8 mouse cellular contexts compared by ENCODE assay signal in the genomic region with DNA sequence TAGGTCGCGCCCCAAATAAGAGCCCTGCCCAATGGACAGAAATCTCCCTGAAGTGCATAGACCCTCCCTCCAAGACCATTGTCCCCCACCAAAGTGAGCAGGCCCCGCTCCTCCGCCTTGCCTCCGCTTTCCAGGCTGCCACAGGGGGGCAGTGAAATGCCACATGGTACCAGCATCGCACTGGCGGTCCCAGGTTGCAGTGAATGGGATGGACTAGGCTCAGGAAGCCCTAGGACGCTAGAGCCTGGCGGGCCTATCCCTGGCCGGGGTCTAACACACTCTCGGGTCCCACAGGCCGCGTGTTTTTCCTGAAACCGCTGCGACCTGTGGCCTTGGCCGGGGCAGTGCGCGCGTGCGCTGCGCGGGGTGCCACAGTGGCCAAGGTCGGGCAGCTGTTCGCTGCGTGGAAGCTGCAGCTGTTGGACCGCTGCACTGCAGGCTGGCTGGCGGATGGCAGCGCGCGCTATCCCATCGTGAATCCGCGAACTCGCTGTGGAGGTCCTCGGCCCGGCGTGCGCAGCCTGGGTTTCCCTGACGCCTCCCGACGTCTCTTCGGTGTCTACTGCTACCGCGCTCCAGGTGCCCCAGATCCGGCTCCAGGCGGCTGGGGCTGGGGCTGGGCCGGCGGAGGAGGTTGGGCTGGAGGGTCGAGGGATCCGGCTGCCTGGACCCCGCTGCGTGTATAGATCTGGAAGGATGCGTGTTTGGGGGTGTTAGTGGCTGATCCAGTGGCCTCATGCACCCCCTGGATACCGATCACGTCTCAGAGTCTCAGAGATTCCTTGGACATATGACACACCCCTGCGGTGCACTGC. TPM values are rescaled to one million over a fixed set of nuclear protein-coding genes. Genes with fewer than 3 reads are reported as not detected.
DNase-seq lines count a peak whose midpoint lies in the region; ATAC-seq lines count a peak whose summit lies in the region.

No protein-coding gene starts in this region.

- ATAC-seq in monocyte, adult 5-6 weeks (replicated peaks; ENCODE audit: insufficient number of reproducible peaks, low FRiP score, low TSS enrichment, poor library complexity, severe bottlenecking) = 0 out of 2 replicates have a peak, but pooled peaks have one; percentile 28

- peak; percentile 14 to 47 for DNase-seq in heart, adult 18-20 months
- no peak for DNase-seq in heart, adult 8-10 months (ENCODE audit: low spot score)
- peak; percentile 45 for DNase-seq in cerebellum, adult 9-10 months
- DNase-seq in frontal cortex, postnatal 25 days (ENCODE audit: low spot score in 2 of 2) = peak; percentile 53 to 58
- peak; percentile 23 for DNase-seq in kidney, adult 9 months
- DNase-seq in liver = peak; percentile 38
- no peak for DNase-seq in spleen, postnatal 4 days (ENCODE audit: low spot score in 2 of 2)

RNA-seq across cellular contexts. Expression of gene Hapln4, which starts 4.8 kb away (rescaled TPM):
- under 1 TPM in 1 of 2 experiments, not detected in 1; 0.08 TPM for total RNA-seq in heart, adult 18-20 months (2021)
- under 1 TPM in 1 of 4 experiments, not detected in 3; 0.06 TPM for total RNA-seq in heart, adult 8-10 months (2022)
- total RNA-seq in monocyte, adult 5-6 weeks (2017) = not detected in 3 replicates

RNA-seq across cellular contexts. Expression of gene Tm6sf2, which starts 15.3 kb away (rescaled TPM):
- 1 to 10 TPM in 1 of 2 experiments, under 1 TPM in 1; 0.52 to 1.4 TPM for total RNA-seq in heart, adult 18-20 months (2021)
- total RNA-seq in heart, adult 8-10 months (2022) = under 1 TPM; 0.44 to 0.90 (median 0.72) TPM
- 3.2 to 3.9 TPM in 2 of 3 replicates, not detected in the other for total RNA-seq in monocyte, adult 5-6 weeks (2017)

RNA-seq across cellular contexts. Expression of gene Ncan, which starts 32.6 kb away (rescaled TPM):
- under 1 TPM in 1 of 2 experiments, not detected in 1; 0.03 TPM for total RNA-seq in heart, adult 18-20 months (2021)
- total RNA-seq in heart, adult 8-10 months (2022) = under 1 TPM in 1 of 4 experiments, not detected in 3; 0.13 TPM
- not detected in 3 replicates for total RNA-seq in monocyte, adult 5-6 weeks (2017)

RNA-seq across cellular contexts. Expression of gene Nr2c2ap, which starts 43.1 kb away (rescaled TPM):
- 1 to 10 TPM; 7.5 to 7.9 TPM for total RNA-seq in heart, adult 18-20 months (2021)
- 1 to 10 TPM; 7.5 to 8.9 (median 8.4) TPM for total RNA-seq in heart, adult 8-10 months (2022)
- total RNA-seq in monocyte, adult 5-6 weeks (2017) = 6.0 to 12.0 TPM (median 11.1 TPM) in 3 replicates

RNA-seq across cellular contexts. Expression of gene Sugp1, which starts 45.4 kb away (rescaled TPM):
- total RNA-seq in heart, adult 18-20 months (2021) = 10 to 100 TPM; 15.8 to 17.6 TPM
- 10 to 100 TPM; 17.0 to 21.6 (median 19.1) TPM for total RNA-seq in heart, adult 8-10 months (2022)
- 32.1 to 49.3 TPM (median 38.7 TPM) in 3 replicates for total RNA-seq in monocyte, adult 5-6 weeks (2017)

Comparison
In these comparisons a context has a peak if more than half of its experiments do, and no peak if none do; other contexts are left out.
1. DNase-seq: peak in heart, adult 18-20 months (2 of 2), cerebellum, adult 9-10 months (single experiment), frontal cortex, postnatal 25 days (2 of 2), kidney, adult 9 months (single experiment) and liver (single experiment); none in heart, adult 8-10 months (single experiment) and spleen, postnatal 4 days (0 of 2).